Mouse (Mus musculus) left cerebral cortex, postnatal 14 days (tissue): ENCODE results near the gene Agbl3. TPM values are rescaled to one million over a fixed set of nuclear protein-coding genes. Genes with fewer than 3 reads are reported as not detected.
A peak's percentile ranks its signal among the peaks of the same experiment; 100 is the strongest.

ENCODE experiments used
- DNase-seq, 2 experiments: peaks; one replicate each; pipeline ENCODE4 v3.0.0; 2021 to 2022; ENCODE audit warnings: low spot score in 2 of 2, mixed read lengths in 1 of 2
- intact Hi-C: fragments of 180-260 bp; cut with DNase I; formaldehyde crosslinking; loops from one replicate; pipeline ENCODE4 v1.15.1; 2025
- total RNA-seq, 2 experiments: library from RNA; stranded (reverse); gene quantifications; 2 replicates each; pipeline ENCODE4 v1.2.3; 2021

The Agbl3 gene
- total RNA-seq, 2 experiments from 2014 or later, result 14.5 to 19.3 TPM

DNA sequence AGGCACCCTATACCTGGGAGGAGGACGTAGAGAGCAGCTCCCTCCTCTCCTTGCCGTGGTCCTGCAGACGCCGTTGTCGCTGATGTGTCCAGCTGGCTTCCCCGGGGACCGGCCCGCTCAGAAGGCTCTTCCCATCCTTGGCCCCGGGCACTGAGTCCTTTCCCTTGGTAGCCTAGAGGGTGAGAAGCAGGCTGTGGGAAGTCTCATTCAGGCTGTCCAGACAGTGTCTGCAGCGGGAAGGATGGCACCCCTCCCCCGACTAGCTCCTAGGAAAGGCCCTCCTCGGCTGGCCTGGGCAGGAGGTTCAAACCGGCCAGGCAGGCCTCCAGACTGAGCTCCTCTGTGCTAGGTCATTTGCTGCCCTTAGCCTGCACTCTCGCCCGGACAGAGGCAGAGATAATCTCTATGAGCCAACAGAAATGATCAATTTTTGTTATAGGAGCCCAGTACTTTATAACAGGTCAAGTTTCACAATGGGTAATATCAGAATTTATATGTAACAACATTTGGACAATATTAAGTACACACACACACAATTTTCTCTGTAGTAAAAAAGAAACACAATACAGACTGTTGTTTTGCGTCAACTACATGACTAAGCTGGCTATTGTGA is 116.0 kb downstream of the Agbl3 start:
- DNase-seq, result no peak
- intact Hi-C loops, result no loop called here

DNA sequence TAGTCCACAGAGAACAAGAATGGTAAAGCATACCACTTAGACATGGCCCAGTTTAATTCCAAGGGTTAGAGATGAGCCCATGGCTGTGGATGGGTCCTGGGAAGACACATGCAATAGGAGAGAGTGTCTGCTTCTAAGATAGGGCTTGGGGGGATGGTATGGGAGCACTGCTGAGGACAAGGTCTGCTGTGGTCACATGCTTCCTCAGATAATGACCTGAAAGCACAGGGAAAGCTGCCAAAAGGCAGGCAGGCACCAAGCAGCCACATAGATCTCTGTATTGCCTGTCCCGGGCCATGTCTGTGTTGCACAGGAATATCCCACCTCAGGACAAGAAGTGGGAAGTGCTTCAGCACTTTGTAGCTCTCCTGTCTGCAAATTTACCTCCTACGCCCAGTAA is 118.9 kb downstream of the Agbl3 start:
- no peak for DNase-seq

DNA sequence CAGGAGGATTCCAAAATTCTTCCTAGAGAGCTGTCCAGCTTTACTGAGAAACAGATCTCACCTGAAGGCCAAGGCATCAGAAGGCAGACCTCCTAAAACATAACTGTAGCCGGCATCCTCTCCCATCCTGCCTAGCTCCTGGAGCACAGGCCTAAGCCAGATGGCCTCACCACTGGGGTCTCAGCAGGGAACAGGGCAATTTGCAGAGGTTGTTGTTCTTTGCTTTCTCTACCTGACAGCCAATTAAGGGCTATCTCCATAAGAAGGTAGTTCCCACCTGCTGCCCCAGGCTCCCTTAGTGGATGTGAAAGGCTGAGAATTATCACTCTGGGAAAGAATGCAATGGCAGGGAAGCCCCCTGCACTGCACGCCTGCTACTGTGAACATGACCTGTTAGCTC is 120.8 kb downstream of the Agbl3 start:
- intact Hi-C loops, result no loop called here
- DNase-seq, result no peak

More for the DNA sequence above, 118.9 kb downstream of the Agbl3 start:
- intact Hi-C loops, result no loop called here

DNA sequence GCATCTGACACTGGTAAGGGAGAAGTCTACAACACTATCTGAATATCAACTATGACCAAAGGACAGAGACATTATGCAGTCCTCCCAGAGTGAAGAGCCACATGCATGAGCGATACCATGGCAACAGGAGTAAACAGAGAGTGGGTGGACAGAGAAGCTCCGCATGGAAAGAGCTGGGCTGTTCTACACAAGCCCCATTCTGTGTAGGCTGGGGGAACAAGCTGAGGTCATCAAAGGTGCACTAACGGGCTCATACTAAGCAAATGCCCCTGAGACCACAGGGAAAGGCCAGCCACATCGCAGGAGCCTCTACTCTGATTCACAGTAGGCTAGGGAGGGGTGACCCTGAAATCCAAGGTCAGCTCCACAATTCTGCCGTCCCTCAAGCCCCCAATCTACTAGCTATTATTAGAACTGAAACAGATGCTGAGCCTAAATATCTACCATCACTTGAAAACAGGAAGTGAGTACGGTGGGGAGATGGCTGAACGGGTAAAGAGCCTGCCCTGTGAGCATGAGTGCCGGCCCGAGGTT is 121.7 kb downstream of the Agbl3 start:
- intact Hi-C loops, result no loop called here
- DNase-seq, result peak in 1 of 2 experiments; percentile 38

DNA sequence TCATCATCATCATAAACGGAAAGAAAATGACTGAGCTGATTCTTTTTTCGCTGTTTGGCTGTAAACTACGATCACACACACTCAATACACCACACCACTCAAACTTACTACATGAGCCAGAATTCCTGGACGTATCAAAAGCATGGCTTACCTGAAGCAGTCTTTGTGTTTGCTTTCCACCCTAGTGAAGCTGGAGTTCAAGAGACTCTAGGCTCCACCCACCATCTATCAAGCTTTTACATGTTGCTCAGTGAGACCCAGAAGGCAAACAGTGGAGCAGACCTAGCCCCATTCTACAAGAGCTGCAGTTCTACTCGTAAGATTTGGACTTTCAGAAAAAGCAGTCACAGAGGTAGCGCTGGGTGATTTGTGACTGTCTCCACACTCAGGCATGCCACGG is 122.3 kb downstream of the Agbl3 start:
- intact Hi-C loops, result no loop called here
- DNase-seq, result no peak

DNA sequence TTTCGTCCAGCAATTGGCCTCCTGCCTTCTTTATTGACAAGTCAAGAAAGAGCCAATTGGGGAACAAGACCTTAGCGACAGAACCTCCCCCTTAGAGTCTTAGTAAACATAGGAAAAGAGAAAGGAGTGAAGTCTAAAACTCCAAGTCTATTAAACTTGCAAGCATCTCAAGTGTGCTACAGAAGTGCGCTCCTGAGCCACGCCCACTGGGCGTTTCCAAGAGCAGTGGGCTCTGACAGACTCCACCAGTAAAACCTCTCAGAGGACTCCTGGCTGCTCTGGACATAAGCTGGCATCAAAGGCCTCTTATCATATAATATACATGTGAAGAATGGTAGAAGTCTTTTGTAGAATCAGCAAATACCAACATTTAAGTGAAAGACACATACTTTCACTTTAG is 123.2 kb downstream of the Agbl3 start:
- intact Hi-C loops, result no loop called here
- no peak for DNase-seq

DNA sequence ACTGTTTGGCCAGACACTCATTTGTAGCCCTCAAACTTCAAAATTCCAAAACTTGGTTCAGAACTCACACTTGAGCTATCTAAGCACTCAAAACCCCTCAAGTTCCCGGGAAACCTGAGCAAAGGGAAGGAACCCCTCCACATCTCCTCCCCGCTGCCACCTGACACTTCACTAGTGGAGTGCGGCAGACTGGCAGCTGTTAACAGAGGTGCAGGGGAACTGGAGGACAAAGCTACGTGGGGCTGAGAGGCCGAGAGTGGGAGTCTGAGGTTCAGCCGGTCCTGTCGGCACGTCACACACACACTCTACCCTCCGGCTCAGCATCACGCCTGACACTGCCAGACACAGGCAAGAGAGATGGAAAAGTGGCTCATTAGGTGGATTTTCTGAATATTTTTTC is 123.6 kb downstream of the Agbl3 start:
- DNase-seq, result no peak
- intact Hi-C loops, result no loop called here

DNA sequence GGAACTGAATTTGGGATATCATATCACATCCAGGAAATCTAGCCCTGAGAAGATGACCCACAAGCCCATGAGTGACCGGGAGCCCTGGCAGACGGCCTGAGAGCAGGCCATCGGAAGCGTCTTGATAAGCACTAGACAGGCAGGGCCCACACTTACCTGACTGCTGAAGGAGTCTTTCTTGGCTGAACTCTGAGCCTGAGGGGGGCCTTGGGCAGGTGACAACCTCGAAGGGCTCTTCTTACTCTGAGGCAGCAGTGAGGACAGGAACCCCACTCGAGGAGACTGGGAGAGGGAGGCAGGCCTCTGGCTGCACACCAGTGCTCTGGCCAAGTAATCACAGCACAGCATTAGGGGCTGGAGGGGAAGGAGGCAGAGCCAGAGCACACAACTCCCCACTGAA is 124.1 kb downstream of the Agbl3 start:
- no peak for DNase-seq
- intact Hi-C loops, result no loop called here

DNA sequence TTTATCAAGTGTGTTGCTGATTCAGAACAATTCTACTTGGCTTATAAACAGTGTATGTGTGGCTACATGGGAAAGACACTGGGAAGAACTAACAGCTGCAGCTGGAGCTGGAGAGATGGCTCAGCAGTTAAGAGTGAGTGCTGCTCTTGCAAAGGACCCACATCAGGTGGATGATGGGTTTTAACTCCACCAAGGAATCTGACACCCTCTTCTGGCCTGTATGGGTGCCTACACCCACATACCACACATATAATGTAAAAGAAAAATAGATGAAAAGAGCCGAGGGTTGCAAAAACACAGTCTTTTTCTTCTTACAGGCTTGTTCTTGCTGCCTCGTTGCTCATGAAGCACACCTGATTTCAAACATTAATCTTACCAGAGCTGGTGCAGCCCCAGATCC is 125.9 kb downstream of the Agbl3 start:
- no peak for DNase-seq
- intact Hi-C loops, result no loop called here

DNA sequence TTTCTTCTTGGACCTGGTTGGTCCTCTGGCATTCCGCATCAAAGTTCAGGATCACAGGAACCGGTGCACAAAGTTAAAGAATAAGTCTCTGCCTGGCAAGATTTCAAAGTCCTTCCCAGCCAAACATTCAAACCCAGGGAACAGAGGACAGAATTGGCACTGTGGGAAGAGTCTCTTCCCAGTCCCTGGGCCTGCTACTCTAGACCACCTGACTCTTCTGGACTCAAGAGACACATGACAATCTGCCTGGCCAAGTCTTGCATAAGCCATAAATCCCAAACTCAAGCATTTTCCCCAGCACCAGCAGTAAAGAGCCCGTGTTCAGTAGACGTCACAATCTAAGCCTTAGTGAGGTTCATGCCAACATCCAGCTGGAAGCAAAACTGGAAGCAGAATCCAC is 126.4 kb downstream of the Agbl3 start:
- peak in 1 of 2 experiments; percentile 52 for DNase-seq
- intact Hi-C loops, result no loop called here

DNA sequence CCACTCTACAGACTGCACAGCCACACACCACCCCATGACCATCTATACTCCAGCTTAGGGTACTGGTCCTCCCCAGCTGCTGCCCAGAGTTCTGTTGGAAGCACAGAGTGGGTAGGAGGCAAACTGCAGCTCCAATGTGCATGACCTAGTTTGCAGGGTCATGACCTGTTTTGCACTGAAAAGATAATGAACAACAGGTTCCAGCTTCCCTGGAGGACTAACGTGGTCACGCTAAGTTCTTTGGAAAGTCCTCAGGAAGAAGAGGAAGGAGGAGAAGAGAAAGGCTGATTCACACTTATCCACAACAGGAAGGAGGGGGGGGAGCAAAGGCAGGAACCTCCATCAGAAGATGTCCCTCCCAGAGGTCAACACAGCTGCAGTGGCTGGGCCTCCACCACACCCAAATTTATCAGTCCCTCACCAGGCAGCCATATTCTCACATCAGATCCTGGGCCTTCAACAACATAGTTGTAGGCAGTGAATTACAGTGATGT is 126.9 kb downstream of the Agbl3 start:
- DNase-seq, result no peak
- intact Hi-C loops, result no loop called here

DNA sequence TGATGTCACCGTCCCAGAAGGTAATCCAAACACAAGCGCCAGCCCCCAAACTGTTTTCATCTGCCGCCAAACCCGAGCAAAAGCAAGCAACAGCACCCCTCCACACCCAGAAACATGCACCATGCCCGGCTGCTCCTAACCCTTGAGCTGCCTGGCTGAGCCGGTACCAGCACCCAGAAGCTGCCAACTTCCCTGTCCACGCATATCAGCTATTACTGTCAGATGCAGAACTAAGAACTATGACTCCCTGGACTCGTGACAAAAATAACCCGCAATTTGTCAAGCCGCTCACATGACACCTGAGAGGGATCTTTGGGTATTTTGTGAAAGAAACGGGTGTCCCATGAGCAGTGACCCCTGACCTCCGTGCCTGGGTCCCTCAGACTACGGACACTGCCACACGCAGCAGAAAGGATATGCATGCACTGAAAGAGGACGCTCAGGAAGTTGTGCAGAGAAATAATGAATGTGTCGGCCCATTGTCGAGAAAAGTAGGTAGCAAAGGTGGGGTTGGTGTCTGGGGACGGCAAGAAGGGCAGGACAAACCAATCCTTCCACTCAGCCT is 127.5 kb downstream of the Agbl3 start:
- intact Hi-C loops, result no loop called here
- DNase-seq, result no peak

Other genes starting within 250 kb of the Agbl3 start
- 10 to 100 TPM; 20.8 to 23.8 TPM for gene Cald1, start 181.9 kb upstream of the Agbl3 start, total RNA-seq
- 1 to 10 TPM; 2.6 to 3.5 TPM for gene Tmem140, start 82.7 kb downstream of the Agbl3 start, total RNA-seq
- gene Cyren, start 97.6 kb downstream of the Agbl3 start, total RNA-seq, result 1 to 10 TPM; 3.3 to 4.4 TPM
- 10 to 100 TPM; 30.6 to 31.2 TPM for gene Wdr91, start 130.4 kb downstream of the Agbl3 start, total RNA-seq
- not detected for gene Stra8, start 139.7 kb downstream of the Agbl3 start, total RNA-seq
- 1 to 10 TPM; 1.1 TPM for gene Slc23a4, start 208.0 kb downstream of the Agbl3 start, total RNA-seq